Mouse (Mus musculus) liver, adult 2 months (tissue): ENCODE data around the gene Bend6. TPM values are rescaled to one million over a fixed set of nuclear protein-coding genes. Genes with fewer than 3 reads are reported as not detected.
A peak's percentile ranks its signal among the peaks of the same experiment; 100 is the strongest.

Source experiments
- DNase-seq: peaks from one replicate; pipeline ENCODE4 v3.0.0-alpha.2; 2011; ENCODE audit warnings: low read depth, low spot score; ENCODE audit errors: extremely low read depth
- H3K27ac ChIP-seq: fragments of 200-500 bp; replicated peaks from 2 replicates; pipeline ENCODE4 v1.5.1; 2012; ENCODE audit warnings: low read depth, mild to moderate bottlenecking, control low read depth, inconsistent platforms, low read length; ENCODE audit not compliant: insufficient read depth
- H3K27me3 ChIP-seq: fragments of 200-500 bp; 2 replicates; pipeline ENCODE4 v1.6.1; 2012; ENCODE audit warnings: mild to moderate bottlenecking, moderate library complexity, low read length, inconsistent platforms; ENCODE audit not compliant: control insufficient read depth, insufficient read depth
- H3K36me3 ChIP-seq: fragments of 200-500 bp; 2 replicates; pipeline ENCODE4 v1.6.1; 2012; ENCODE audit warnings: low read length, inconsistent platforms; ENCODE audit not compliant: control insufficient read depth, insufficient read depth
- H3K4me1 ChIP-seq: fragments of 200-500 bp; 2 replicates; pipeline ENCODE4 v1.6.1; 2011; ENCODE audit warnings: low read length; ENCODE audit not compliant: control insufficient read depth, insufficient read depth
- H3K4me3 ChIP-seq: fragments of 200-500 bp; 2 replicates; pipeline ENCODE4 v1.5.1; 2011; ENCODE audit warnings: low read depth, mild to moderate bottlenecking, control low read depth, low read length, moderate library complexity; ENCODE audit not compliant: insufficient read depth
- H3K79me2 ChIP-seq: fragments of 200-500 bp; 2 replicates; pipeline ENCODE4 v1.6.1; 2012; ENCODE audit warnings: inconsistent platforms, mild to moderate bottlenecking, low read length, moderate library complexity; ENCODE audit not compliant: control insufficient read depth, insufficient read depth
- H3K9ac ChIP-seq: fragments of 200-500 bp; 2 replicates; pipeline ENCODE4 v1.6.1; 2012; ENCODE audit warnings: low read depth, mild to moderate bottlenecking, control low read depth, inconsistent platforms, low read length
- CTCF ChIP-seq: fragments of 200-500 bp; IDR thresholded peaks from 2 replicates; pipeline ENCODE4 v1.5.1; 2011; ENCODE audit warnings: low read depth, low read length, control low read depth
- POLR2A ChIP-seq: fragments of 200-500 bp; IDR thresholded peaks from 2 replicates; pipeline ENCODE4 v1.6.1; 2011; ENCODE audit warnings: low read length, control low read depth; ENCODE audit not compliant: insufficient read depth; ENCODE audit errors: extremely low read depth
- WGBS: fragments of 180-500 bp; shearing (Covaris S2); methylation state at CpG from one replicate; pipeline ENCODE4 v1.1.7; 2018; 5-methylcytosine and 5-hydroxymethylcytosine counted together
- polyA plus RNA-seq: library from polyadenylated mRNA; depleted of rRNA; stranded (reverse); fragments of >200 nt; gene quantifications from 2 replicates; pipeline ENCODE4 v1.2.3, GENCODE M21; 2012
- total RNA-seq: library from RNA; depleted of rRNA; stranded (reverse); fragments of >200 nt; gene quantifications from 2 replicates; pipeline ENCODE4 v1.2.3, GENCODE M21; 2014

The Bend6 gene
- total and polyA plus RNA-seq, 2 experiments, result 0.05 to 0.18 TPM

- H3K4me1 ChIP-seq, result no peaks in the 10 kb centered on the region
- no peak overlapping the region for H3K27ac ChIP-seq
- DNase-seq, result peak; percentile 20
- WGBS, result 80% methylated on average over 8 of the region's 8 CpGs
- no peaks in the 10 kb centered on the region for H3K79me2 ChIP-seq
- no peaks in the 10 kb centered on the region for H3K36me3 ChIP-seq
- H3K9ac ChIP-seq, result no peak overlapping the region
- H3K27me3 ChIP-seq, result no peaks in the 10 kb centered on the region; the same call in 1 of the 2 replicates
- no peak overlapping the region for H3K4me3 ChIP-seq
- TF ChIP-seq CTCF (no peak), POLR2A (no peak)
Observed at GRCm38 (mm10) chr1:33900175-33900574, 7.4 kb downstream of the Bend6 start.

- Histone ChIP-seq H3K4me3 (no peak overlapping the region), H3K36me3 (no peaks in the 10 kb centered on the region), H3K79me2 (no peaks in the 10 kb centered on the region), H3K9ac (no peak overlapping the region), H3K4me1 (no peaks in the 10 kb centered on the region), H3K27me3 (no peaks in the 10 kb centered on the region; the same call in 1 of the 2 replicates), H3K27ac (no peak overlapping the region)
- DNase-seq, result no peak
- no peak for TF ChIP-seq POLR2A
- no peak for TF ChIP-seq CTCF
- WGBS, result 88% methylated on average over 6 of the region's 6 CpGs
Observed at GRCm38 (mm10) chr1:33898373-33898772, 9.2 kb downstream of the Bend6 start.

- TF ChIP-seq CTCF, result no peak
- TF ChIP-seq POLR2A, result no peak
- no peaks in the 10 kb centered on the region for H3K4me1 ChIP-seq
- H3K27me3 ChIP-seq, result no peaks in the 10 kb centered on the region; the same call in 1 of the 2 replicates
- no peak for DNase-seq
- H3K79me2 ChIP-seq, result no peaks in the 10 kb centered on the region
- no peaks in the 10 kb centered on the region for H3K36me3 ChIP-seq
- no peak overlapping the region for H3K4me3 ChIP-seq
- H3K9ac ChIP-seq, result no peak overlapping the region
- 84% methylated on average over 11 of the region's 11 CpGs for WGBS
- no peak overlapping the region for H3K27ac ChIP-seq
Observed at GRCm38 (mm10) chr1:33897426-33897825, 10.2 kb downstream of the Bend6 start.

GRCm38 (mm10) chr1:33896666-33897065 lies 10.9 kb downstream of the Bend6 start:
- Histone ChIP-seq H3K27ac (no peak overlapping the region), H3K36me3 (no peaks in the 10 kb centered on the region), H3K79me2 (no peaks in the 10 kb centered on the region), H3K4me1 (no peaks in the 10 kb centered on the region), H3K27me3 (no peaks in the 10 kb centered on the region), H3K9ac (no peak overlapping the region), H3K4me3 (no peak overlapping the region)
- no peak for DNase-seq
- TF ChIP-seq POLR2A, result no peak
- TF ChIP-seq CTCF, result no peak
- 75% methylated on average over 4 of the region's 4 CpGs for WGBS

- Histone ChIP-seq H3K27me3 (no peaks in the 10 kb centered on the region), H3K36me3 (no peaks in the 10 kb centered on the region), H3K4me1 (no peaks in the 10 kb centered on the region), H3K79me2 (no peaks in the 10 kb centered on the region), H3K9ac (no peak overlapping the region), H3K4me3 (no peak overlapping the region), H3K27ac (no peak overlapping the region)
- no peak for DNase-seq
- WGBS, result 79% methylated on average over 6 of the region's 6 CpGs
- TF ChIP-seq CTCF (no peak), POLR2A (no peak)
Observed at GRCm38 (mm10) chr1:33896116-33896515, 11.5 kb downstream of the Bend6 start.

- Histone ChIP-seq H3K27me3 (no peaks in the 10 kb centered on the region), H3K4me3 (no peak overlapping the region), H3K4me1 (no peaks in the 10 kb centered on the region), H3K27ac (no peak overlapping the region), H3K9ac (no peak overlapping the region), H3K79me2 (no peaks in the 10 kb centered on the region), H3K36me3 (no peaks in the 10 kb centered on the region)
- TF ChIP-seq POLR2A, result no peak
- peak; percentile 49 for TF ChIP-seq CTCF
- DNase-seq, result peak; percentile 17
- WGBS, result 55% methylated on average over 10 of the region's 10 CpGs
Observed at GRCm38 (mm10) chr1:33892784-33893183, 14.8 kb downstream of the Bend6 start.
